Mouse (Mus musculus): ENCODE results near the gene Rpl11. TPM values are rescaled to one million over a fixed set of nuclear protein-coding genes. Genes with fewer than 3 reads are reported as not detected.

Rpl11 gene
- polyA plus RNA-seq (2021; fragmentation: Nextera tagmentation): 1,300 and 1,470 TPM in 2 replicates
- long read RNA-seq, experiment 1, transcript Rpl11-202 (5 exons, 807 nt): minor isoform, 7 of 189 reads
- long read RNA-seq, experiment 1, transcript Rpl11-201 (6 exons, 833 nt): major isoform, 167 of 189 reads
- long read RNA-seq, experiment 1, partial matches to known transcripts: 5 of 189 reads
- long read RNA-seq, experiment 1, other reads (novel, unspliced or antisense): 9 of 189 reads
- long read RNA-seq, experiment 2, transcript Rpl11-201 (6 exons, 833 nt): major isoform, 874 of 939 reads
- long read RNA-seq, experiment 2, transcript Rpl11-202 (5 exons, 807 nt): minor isoform, 24 of 939 reads
- long read RNA-seq, experiment 2, partial matches to known transcripts: 11 of 939 reads
- long read RNA-seq, experiment 2, other reads (novel, unspliced or antisense): 30 of 939 reads

GRCm38 (mm10) chr4:136053247-136053596, at the start of gene Rpl11:
TSS of gene Rpl11 (minus strand) at chr4:136053428.

GRCm38 (mm10) chr4:136021549-136022047, 31.6 kb downstream of the Rpl11 start, which contains the start of gene Eloa:
TSS of gene Eloa (minus strand) at chr4:136021763.

GRCm38 (mm10) chr4:135986943-135987710, 66.1 kb downstream of the Rpl11 start, which contains the start of gene Pithd1:
TSS of gene Pithd1 (minus strand) at chr4:135987264.

Other genes starting within 250 kb of the Rpl11 start
- gene Srsf10, start 197.7 kb downstream of the Rpl11 start, polyA plus RNA-seq (2021; fragmentation: Nextera tagmentation): 47.6 and 49.8 TPM in 2 replicates
- gene Pnrc2, start 179.6 kb downstream of the Rpl11 start, polyA plus RNA-seq (2021; fragmentation: Nextera tagmentation): 42.4 and 47.8 TPM in 2 replicates
- gene Cnr2, start 158.0 kb downstream of the Rpl11 start, polyA plus RNA-seq (2021; fragmentation: Nextera tagmentation): 0.09 and 0.10 TPM in 2 replicates
- 40.3 and 75.4 TPM in 2 replicates for gene Fuca1, start 132.7 kb downstream of the Rpl11 start, polyA plus RNA-seq (2021; fragmentation: Nextera tagmentation)
- 76.6 and 102 TPM in 2 replicates for gene Hmgcl, start 107.0 kb downstream of the Rpl11 start, polyA plus RNA-seq (2021; fragmentation: Nextera tagmentation)
- 12.8 and 14.4 TPM in 2 replicates for gene Gale, start 89.7 kb downstream of the Rpl11 start, polyA plus RNA-seq (2021; fragmentation: Nextera tagmentation)
- gene Lypla2, start 80.8 kb downstream of the Rpl11 start, polyA plus RNA-seq (2021; fragmentation: Nextera tagmentation): 34.5 and 75.6 TPM in 2 replicates
- 146 and 163 TPM in 2 replicates for gene Pithd1, start 66.2 kb downstream of the Rpl11 start, polyA plus RNA-seq (2021; fragmentation: Nextera tagmentation)
- gene Eloa, start 31.7 kb downstream of the Rpl11 start, polyA plus RNA-seq (2021; fragmentation: Nextera tagmentation): 8.3 and 9.2 TPM in 2 replicates
- gene Id3, start 90.1 kb upstream of the Rpl11 start, polyA plus RNA-seq (2021; fragmentation: Nextera tagmentation): 114 and 124 TPM in 2 replicates
- 0.15 and 0.68 TPM in 2 replicates for gene E2f2, start 119.0 kb upstream of the Rpl11 start, polyA plus RNA-seq (2021; fragmentation: Nextera tagmentation)
- 0.43 and 0.50 TPM in 2 replicates for gene Asap3, start 152.9 kb upstream of the Rpl11 start, polyA plus RNA-seq (2021; fragmentation: Nextera tagmentation)
- 0.91 and 1.6 TPM in 2 replicates for gene Tcea3, start 194.3 kb upstream of the Rpl11 start, polyA plus RNA-seq (2021; fragmentation: Nextera tagmentation)
- 8.5 and 9.8 TPM in 2 replicates for gene Zfp46, start 231.3 kb upstream of the Rpl11 start, polyA plus RNA-seq (2021; fragmentation: Nextera tagmentation)